Mouse (Mus musculus): ENCODE measurements around the gene Palm2. TPM values are rescaled to one million over a fixed set of nuclear protein-coding genes. Genes with fewer than 3 reads are reported as not detected.

Palm2 gene
- polyA plus RNA-seq, 1 experiment: 14.1 TPM

DNA sequence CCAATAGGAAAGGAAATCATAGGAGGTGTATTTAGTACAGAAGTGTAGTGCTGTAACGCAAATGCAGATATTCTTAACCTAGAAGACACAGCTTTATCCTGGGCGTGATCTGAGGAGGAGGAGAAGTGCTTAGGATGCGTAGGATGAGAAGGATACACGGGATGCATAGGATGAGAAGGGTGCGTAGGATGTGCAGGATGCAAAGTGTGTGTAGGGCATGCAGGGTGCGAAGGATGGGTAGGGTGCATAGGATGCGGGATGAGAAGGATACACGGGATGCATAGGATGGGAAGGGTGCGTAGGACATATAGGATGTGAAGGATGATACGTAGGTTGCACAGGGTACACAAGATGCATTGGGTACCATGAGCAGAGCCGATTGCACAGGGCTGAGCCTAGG lies 262.9 kb downstream of the Palm2 start:
- TF ChIP-seq POLR2A (IDR thresholded peaks at IDR 0.05; ENCODE audit: extremely low read depth, insufficient read depth, low read length): no peak
- Histone ChIP-seq H3K27ac (ENCODE audit: insufficient read depth, low read length) (no peak overlapping the region), H3K4me3 (ENCODE audit: insufficient read depth, low read length) (no peak overlapping the region), H3K4me1 (ENCODE audit: control insufficient read depth, insufficient read depth, low read length) (no peaks in the 10 kb centered on the region; the same call in 1 of the 2 replicates)

DNA sequence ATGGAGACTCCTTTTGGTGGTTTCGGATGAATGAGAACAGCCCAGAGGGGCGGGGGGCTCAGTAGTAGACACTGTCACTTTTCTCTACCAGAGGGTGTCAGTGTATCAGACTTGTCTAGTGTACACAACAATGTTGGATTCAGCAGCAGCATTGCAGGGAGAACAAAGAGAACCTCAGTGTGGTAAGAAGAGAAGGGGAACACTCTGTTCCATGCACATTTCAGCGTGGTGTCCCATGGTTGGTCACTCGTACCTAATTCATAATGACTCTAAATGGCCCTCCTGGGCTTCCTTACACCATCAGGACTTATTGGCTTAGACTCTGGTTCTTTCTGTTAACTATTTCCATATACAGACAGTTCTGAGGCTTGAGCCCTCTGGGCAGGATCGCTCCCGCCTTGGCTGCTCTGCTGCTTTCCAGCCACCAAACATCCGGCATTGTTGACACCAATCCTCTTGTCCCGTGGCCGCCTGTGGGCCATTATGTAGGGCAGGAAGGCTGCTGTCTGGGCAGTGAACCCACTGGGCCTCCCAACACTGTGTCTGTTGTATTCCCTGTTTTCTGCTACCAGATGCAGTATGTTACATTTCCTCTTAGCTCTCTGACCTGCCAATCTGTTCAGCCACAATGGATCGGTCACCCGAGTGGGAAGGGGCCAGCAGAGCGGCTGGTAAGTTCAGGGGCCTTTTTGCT lies 264.0 kb downstream of the Palm2 start:
- no peaks in the 10 kb centered on the region; the same call in 1 of the 2 replicates for H3K4me1 ChIP-seq (ENCODE audit: control insufficient read depth, insufficient read depth, low read length)
- TF ChIP-seq POLR2A (IDR thresholded peaks at IDR 0.05; ENCODE audit: extremely low read depth, insufficient read depth, low read length): no peak
- no peak for TF ChIP-seq CTCF (IDR thresholded peaks at IDR 0.05; ENCODE audit: extremely low read depth, insufficient read depth, low read length)
- H3K27ac ChIP-seq (ENCODE audit: insufficient read depth, low read length): no peak overlapping the region
- H3K4me3 ChIP-seq (ENCODE audit: insufficient read depth, low read length): no peak overlapping the region

DNA sequence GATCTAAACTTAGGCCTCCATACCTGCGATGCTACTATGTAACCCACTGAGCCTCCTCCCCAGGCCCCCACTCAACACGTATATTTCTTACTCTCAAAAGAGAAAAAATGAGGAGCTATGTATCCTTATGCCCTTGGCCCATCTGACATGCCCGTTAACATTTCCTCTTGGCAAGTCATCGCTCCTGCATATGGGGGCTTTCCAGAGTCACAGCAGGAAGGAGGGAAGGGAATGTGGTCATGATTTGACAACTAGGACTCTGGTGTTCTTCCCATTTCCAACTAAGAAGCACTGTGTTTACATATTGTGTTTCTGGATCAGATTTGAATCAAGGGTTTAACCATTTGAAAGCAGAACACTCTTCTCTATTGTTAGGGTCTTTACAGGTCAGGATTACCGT lies 267.5 kb downstream of the Palm2 start:
- H3K4me1 ChIP-seq (ENCODE audit: control insufficient read depth, insufficient read depth, low read length): no peaks in the 10 kb centered on the region; the same call in 1 of the 2 replicates
- no peak overlapping the region for H3K4me3 ChIP-seq (ENCODE audit: insufficient read depth, low read length)
- H3K27ac ChIP-seq (ENCODE audit: insufficient read depth, low read length): no peak overlapping the region
- TF ChIP-seq CTCF (IDR thresholded peaks at IDR 0.05; ENCODE audit: extremely low read depth, insufficient read depth, low read length) (no peak), POLR2A (IDR thresholded peaks at IDR 0.05; ENCODE audit: extremely low read depth, insufficient read depth, low read length) (no peak)

DNA sequence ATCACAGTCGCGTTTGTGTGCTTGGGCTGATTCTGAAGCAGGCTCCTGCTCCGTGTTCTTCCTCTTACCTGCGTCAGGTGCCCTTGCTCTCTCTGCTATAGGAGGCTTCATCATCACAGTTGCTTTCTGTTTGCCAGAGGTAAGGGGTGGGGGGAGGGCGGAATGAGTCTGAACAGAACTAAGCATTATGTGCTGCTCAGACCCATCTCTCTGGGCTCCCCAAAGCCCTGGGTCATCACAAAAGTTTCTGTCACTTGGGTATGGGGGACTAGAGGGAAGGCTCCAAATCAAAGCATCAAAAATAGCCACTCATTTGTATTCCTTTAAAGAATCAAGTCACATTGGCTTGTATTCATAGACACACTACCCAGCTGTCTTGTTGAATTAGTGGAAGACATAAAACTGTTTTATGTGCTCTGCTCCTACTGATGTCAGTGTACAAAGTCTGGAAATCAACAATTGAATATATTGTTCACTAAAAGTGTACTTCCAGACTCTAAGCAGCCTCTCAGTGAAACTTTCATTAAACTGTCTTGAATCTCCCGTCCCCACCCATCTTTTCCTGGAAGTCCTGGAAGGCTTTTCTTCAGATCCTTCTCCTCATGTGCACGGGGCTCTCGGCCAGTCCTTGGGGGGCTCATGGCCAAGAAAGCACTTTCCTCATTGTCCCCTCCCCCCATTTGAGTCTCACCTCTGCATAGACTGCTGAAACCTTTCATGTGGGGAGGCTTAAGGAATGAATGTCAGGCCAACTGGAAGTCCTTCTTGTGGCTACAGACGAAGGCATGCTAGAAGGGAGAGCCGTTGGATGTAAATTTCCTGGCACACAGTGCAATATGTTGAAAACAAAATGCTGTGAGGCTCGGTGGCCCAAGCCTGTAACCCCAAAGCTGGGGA lies 269.8 kb downstream of the Palm2 start:
- Histone ChIP-seq H3K4me3 (ENCODE audit: insufficient read depth, low read length) (no peak overlapping the region), H3K4me1 (ENCODE audit: control insufficient read depth, insufficient read depth, low read length) (no peaks in the 10 kb centered on the region), H3K27ac (ENCODE audit: insufficient read depth, low read length) (no peak overlapping the region)
- TF ChIP-seq POLR2A (IDR thresholded peaks at IDR 0.05; ENCODE audit: extremely low read depth, insufficient read depth, low read length) (no peak), CTCF (IDR thresholded peaks at IDR 0.05; ENCODE audit: extremely low read depth, insufficient read depth, low read length) (no peak)

DNA sequence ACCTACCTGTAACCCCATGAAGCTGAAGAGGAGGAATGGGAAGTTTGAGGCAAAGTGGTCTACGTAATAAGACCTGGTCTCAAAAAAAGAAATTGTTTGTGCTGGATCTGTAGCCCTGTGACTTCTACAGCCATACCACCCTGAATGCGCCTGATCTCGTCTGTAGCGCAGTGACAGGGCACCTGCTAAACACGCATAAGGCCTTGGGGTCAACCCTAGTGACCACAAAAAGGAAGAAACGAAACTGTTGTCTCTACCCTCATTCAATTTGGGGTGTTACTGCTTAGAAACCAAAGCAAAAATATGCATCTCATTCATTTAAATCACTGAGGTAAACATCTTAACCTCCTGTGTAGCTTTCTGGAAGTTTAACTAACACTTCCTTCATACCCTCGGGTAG lies 270.5 kb downstream of the Palm2 start:
- TF ChIP-seq CTCF (IDR thresholded peaks at IDR 0.05; ENCODE audit: extremely low read depth, insufficient read depth, low read length): no peak
- no peak for TF ChIP-seq POLR2A (IDR thresholded peaks at IDR 0.05; ENCODE audit: extremely low read depth, insufficient read depth, low read length)
- H3K4me3 ChIP-seq (ENCODE audit: insufficient read depth, low read length): no peak overlapping the region
- H3K4me1 ChIP-seq (ENCODE audit: control insufficient read depth, insufficient read depth, low read length): no peaks in the 10 kb centered on the region
- H3K27ac ChIP-seq (ENCODE audit: insufficient read depth, low read length): no peak overlapping the region

DNA sequence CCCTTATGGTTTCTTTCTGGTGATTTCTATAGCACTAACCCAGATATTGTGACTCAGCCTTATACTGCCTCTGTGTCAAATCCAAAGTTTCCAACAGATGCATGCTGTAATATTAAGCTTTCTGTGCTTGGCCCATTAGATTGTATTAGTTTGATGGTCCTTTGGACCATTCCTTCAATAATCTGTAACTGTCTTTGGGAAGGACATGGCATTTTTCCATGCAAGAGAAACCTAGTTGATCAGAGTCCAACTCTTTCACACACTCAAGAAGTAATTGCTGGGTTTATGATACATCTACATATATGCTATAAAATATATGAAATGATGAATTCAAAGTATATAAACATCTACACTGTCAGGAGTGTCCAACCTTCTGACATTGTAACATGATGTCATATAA lies 281.8 kb downstream of the Palm2 start:
- Histone ChIP-seq H3K4me3 (ENCODE audit: insufficient read depth, low read length) (no peak overlapping the region), H3K4me1 (ENCODE audit: control insufficient read depth, insufficient read depth, low read length) (peaks cover 4% of the 10 kb centered on the region), H3K27ac (ENCODE audit: insufficient read depth, low read length) (no peak overlapping the region)
- TF ChIP-seq CTCF (IDR thresholded peaks at IDR 0.05; ENCODE audit: extremely low read depth, insufficient read depth, low read length) (no peak), POLR2A (IDR thresholded peaks at IDR 0.05; ENCODE audit: extremely low read depth, insufficient read depth, low read length) (no peak)

DNA sequence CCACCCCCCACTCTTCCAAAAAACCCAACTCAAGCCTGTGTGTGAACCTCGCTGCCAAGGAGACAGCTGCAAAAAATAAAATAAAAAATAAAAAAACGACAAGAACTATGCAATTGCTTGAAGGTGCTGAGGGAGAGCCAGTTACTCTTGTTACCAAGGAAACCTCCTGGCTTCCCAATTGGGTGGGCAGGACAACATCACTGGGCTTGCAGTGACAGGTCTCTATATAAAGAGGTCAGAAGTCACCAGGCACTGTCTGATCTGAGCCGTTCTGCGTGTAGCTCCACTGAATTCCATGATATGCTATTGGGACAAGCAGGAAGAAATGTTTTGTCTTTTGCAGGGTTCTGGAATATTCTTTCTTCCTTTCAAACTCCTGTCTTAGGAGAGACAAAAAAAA lies 282.7 kb downstream of the Palm2 start:
- Histone ChIP-seq H3K27ac (ENCODE audit: insufficient read depth, low read length) (no peak overlapping the region), H3K4me1 (ENCODE audit: control insufficient read depth, insufficient read depth, low read length) (peaks cover 4% of the 10 kb centered on the region), H3K4me3 (ENCODE audit: insufficient read depth, low read length) (no peak overlapping the region)
- TF ChIP-seq CTCF (IDR thresholded peaks at IDR 0.05; ENCODE audit: extremely low read depth, insufficient read depth, low read length) (no peak), POLR2A (IDR thresholded peaks at IDR 0.05; ENCODE audit: extremely low read depth, insufficient read depth, low read length) (no peak)

DNA sequence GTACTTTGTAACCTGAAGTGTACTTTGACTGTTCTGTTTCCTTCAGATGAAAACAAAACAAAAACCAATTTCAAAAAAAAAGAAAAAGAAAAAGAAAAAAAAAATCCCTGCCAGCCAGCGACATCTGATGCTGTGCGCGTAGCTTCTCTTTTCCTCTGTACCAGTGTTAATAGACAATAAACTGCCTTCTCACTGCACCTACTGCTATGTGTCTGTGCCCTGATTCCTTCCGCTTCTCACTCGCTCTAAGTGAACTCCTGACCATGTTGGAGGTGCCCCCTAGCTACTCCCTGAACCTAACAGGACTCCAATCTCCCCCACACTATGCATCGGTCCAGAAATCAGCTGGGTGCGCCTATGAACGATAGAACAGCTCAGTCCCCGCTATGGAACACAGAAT lies 283.3 kb downstream of the Palm2 start, which contains the start of gene Akap2:
Akap2 (plus strand) TSS at position 304 of the 400 bp plus-strand sequence.
- TF ChIP-seq CTCF (IDR thresholded peaks at IDR 0.05; ENCODE audit: extremely low read depth, insufficient read depth, low read length) (no peak), POLR2A (IDR thresholded peaks at IDR 0.05; ENCODE audit: extremely low read depth, insufficient read depth, low read length) (no peak)
- no peak within 1 kb of the TSS for H3K27ac ChIP-seq (ENCODE audit: insufficient read depth, low read length)
- peaks cover 4% of the 10 kb centered on the region for H3K4me1 ChIP-seq (ENCODE audit: control insufficient read depth, insufficient read depth, low read length)
- H3K4me3 ChIP-seq (ENCODE audit: insufficient read depth, low read length): no peak within 1 kb of the TSS

DNA sequence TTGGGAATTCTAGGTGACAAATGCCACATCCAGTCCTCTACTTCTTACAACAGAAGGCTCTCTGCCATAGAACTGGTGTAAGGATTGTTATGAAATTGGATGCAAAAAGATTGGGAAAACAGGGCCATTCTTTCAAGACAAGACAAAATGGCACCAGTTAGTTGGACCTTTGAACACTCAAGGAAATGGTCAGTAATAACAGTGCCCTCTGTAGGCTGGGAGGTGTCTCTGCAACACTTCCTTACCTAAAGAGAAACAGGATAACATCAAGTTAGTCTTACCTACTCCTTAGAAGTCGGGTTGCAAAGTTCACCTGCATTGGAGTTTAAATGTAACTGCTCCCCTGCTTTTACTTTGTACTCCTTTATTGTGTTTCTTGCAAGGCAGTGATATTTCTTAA lies 285.3 kb downstream of the Palm2 start:
- Histone ChIP-seq H3K4me3 (ENCODE audit: insufficient read depth, low read length) (no peak overlapping the region), H3K27ac (ENCODE audit: insufficient read depth, low read length) (no peak overlapping the region), H3K4me1 (ENCODE audit: control insufficient read depth, insufficient read depth, low read length) (peaks cover 4% of the 10 kb centered on the region)
- TF ChIP-seq POLR2A (IDR thresholded peaks at IDR 0.05; ENCODE audit: extremely low read depth, insufficient read depth, low read length) (no peak), CTCF (IDR thresholded peaks at IDR 0.05; ENCODE audit: extremely low read depth, insufficient read depth, low read length) (no peak)
